Mouse (Mus musculus) stomach, embryonic 16.5 days (tissue): Measurements from ENCODE around the gene Ccdc190. TPM values are rescaled to one million over a fixed set of nuclear protein-coding genes. Genes with fewer than 3 reads are reported as not detected.

ENCODE experiments used
- ATAC-seq: fragments of 200-750 bp; cut with Nextera tagmentation; 2 replicates; pipeline ENCODE4 v1.8.0; 2017; ENCODE audit warnings: moderate number of reproducible peaks, moderate TSS enrichment; ENCODE audit not compliant: insufficient read depth, low FRiP score
- H3K27ac ChIP-seq: fragments of 300-500 bp; sonication (generic); 2 replicates; pipeline ENCODE4 v1.5.1; 2014; ENCODE audit warnings: low read length
- H3K27me3 ChIP-seq: fragments of 300-500 bp; sonication (generic); 2 replicates; pipeline ENCODE4 v1.6.1; 2014; ENCODE audit warnings: low read length, control low read depth, mixed read lengths; ENCODE audit not compliant: control insufficient read depth, insufficient read depth
- H3K36me3 ChIP-seq: fragments of 300-500 bp; sonication (generic); 2 replicates; pipeline ENCODE4 v1.6.1; 2014; ENCODE audit warnings: low read length; ENCODE audit not compliant: control insufficient read depth, insufficient read depth
- H3K4me1 ChIP-seq: fragments of 300-500 bp; sonication (generic); 2 replicates; pipeline ENCODE4 v1.6.1; 2014; ENCODE audit warnings: low read length, control low read depth, mixed read lengths; ENCODE audit not compliant: control insufficient read depth, insufficient read depth
- H3K4me2 ChIP-seq: fragments of 300-500 bp; sonication (generic); 2 replicates; pipeline ENCODE4 v1.6.1; 2014; ENCODE audit warnings: low read depth, low read length, mixed read lengths
- H3K4me3 ChIP-seq: fragments of 300-500 bp; sonication (generic); replicated peaks from 2 replicates; pipeline ENCODE4 v1.5.1; 2014; ENCODE audit warnings: mild to moderate bottlenecking, low read length
- H3K9ac ChIP-seq: fragments of 300-500 bp; sonication (generic); 2 replicates; pipeline ENCODE4 v1.6.1; 2014; ENCODE audit warnings: low read length
- H3K9me3 ChIP-seq: fragments of 300-500 bp; sonication (generic); replicated peaks from 2 replicates; pipeline ENCODE4 v1.6.1; 2016; ENCODE audit warnings: low read length, control low read depth; ENCODE audit not compliant: control insufficient read depth
- WGBS: fragments of 180-500 bp; shearing (Covaris S2); extraction: QIAGEN DNeasy Blood & Tissue Kit; methylation state at CpG from one replicate; pipeline ENCODE4 v1.1.7; 2014; 5-methylcytosine and 5-hydroxymethylcytosine counted together
- polyA plus RNA-seq: library from polyadenylated mRNA; unstranded; fragments of >200 nt; fragmentation: Nextera tagmentation; extraction: Ambion mirVana; gene quantifications from 2 replicates; pipeline ENCODE4 v1.2.1, GENCODE M21; 2015

Gene Ccdc190
- polyA plus RNA-seq, 1 experiment from 2014 or later = 0.08 TPM

DNA sequence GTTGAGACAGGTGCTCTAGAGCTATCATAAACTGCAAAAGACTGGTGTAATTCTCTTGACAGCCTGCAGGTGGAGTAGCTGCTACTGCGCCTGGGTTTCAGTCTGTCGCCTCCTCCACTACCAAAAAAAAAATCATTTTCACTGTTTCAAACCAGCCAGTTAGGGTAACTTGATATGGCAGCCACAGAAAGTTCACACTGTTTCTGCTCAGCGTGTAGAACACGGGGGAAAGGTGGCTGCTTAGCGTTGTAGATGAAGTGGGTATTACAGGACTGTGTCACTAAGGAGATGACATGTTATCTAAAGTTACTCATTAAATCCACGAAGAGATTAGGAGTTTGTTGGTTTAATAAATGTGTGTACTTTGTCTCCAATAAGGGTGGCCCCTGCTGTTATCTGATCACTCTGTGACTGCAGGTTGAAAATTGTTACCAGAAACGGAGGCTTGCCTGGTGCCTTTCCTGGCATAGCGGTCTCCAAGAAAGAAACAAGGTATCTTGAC lies 6.7 kb upstream of the Ccdc190 start:
- H3K27ac ChIP-seq = no peak overlapping the region
- H3K9me3 ChIP-seq = no peaks in the 10 kb centered on the region
- H3K4me1 ChIP-seq = peaks cover 4% of the 10 kb centered on the region
- peak; percentile 64 for ATAC-seq
- 27% methylated on average over 8 of the region's 8 CpGs for WGBS
- no peak overlapping the region; the same call in 1 of the 2 replicates for H3K4me3 ChIP-seq
- no peaks in the 10 kb centered on the region for H3K27me3 ChIP-seq
- H3K4me2 ChIP-seq = peak overlapping the region; percentile 31
- no peak overlapping the region for H3K9ac ChIP-seq
- no peaks in the 10 kb centered on the region for H3K36me3 ChIP-seq

DNA sequence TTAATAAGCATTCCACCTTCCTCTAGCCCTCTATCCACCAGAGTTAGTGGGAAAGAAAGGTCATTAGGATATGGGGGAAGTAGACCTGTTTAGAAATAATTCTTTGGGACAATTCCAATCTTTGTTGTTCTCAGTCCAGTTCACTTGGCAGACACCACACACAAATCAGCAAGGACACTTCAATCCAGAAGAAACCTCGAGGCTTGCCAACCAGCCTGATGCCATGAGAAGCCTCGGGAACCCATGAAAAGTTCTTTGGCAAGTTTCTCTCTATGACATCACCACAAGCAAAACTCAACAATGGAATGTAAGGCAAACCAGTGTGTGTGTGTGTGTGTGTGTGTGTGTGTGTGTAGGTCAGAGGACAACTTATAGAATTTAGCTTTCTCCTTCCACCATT lies 3.9 kb upstream of the Ccdc190 start:
- no peak overlapping the region for H3K27ac ChIP-seq
- peaks cover 12% of the 10 kb centered on the region for H3K4me1 ChIP-seq
- WGBS = 87% methylated on average over 2 of the region's 2 CpGs
- H3K9ac ChIP-seq = no peak overlapping the region
- H3K9me3 ChIP-seq = no peaks in the 10 kb centered on the region
- no peaks in the 10 kb centered on the region for H3K27me3 ChIP-seq
- no peak for ATAC-seq
- H3K4me3 ChIP-seq = no peak overlapping the region
- H3K36me3 ChIP-seq = no peaks in the 10 kb centered on the region
- H3K4me2 ChIP-seq = no peak overlapping the region

DNA sequence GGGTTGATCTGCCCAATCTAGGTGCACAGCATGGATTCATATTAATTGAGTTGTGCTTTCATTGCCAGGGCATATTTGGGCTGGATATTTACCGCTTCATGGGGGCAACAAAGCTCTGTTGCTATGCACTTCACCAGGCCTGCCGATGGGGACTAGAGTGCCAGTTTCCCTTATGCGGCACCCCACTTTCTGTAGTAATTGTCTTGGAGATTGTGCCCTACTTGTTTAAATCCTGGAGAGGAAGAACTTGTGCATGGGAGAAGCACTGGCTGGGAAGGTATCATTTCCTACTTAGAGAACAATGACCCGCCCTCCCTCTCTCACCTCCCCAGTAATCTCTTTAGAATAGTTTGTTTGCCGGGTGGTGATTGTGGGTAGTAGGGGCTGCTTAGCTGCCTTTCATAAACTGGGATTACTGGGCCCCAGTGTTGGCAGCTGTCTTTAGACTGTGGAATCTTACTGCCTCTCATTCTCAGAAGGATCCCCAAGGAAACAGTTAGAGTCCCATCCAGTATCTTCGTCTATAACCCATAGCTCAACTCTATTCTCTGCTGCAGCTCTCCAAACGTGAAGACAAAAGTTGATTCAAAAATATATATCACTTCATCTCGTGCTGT lies 587 bp upstream of the Ccdc190 start:
- WGBS = 56% methylated on average over 8 of the region's 8 CpGs
- Histone ChIP-seq H3K27ac (no peak overlapping the region), H3K4me2 (peak overlapping the region; percentile 43)

DNA sequence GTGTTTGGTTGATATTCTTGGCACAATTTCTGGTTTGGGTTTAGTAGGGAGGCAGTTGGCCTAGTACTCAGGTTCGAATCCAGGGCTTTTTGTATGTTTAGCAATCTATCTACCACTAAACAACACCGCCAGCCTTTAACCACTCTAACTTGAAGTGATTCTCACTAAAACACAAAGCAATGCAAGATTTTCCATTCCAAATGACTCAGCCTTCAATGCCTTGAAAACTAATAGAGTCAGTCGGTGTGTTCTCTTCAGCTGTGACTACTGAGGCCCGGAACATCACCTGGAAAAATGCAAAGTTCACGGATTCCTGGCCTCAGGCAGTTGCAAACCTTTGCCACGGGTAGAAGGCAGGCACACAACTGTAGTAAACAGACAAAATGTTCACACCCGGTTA lies 3.2 kb downstream of the Ccdc190 start:
- peaks cover 3% of the 10 kb centered on the region; the same call in 1 of the 2 replicates for H3K27me3 ChIP-seq
- 74% methylated on average over 7 of the region's 7 CpGs for WGBS

More for the DNA sequence above, 587 bp upstream of the Ccdc190 start:
- peaks cover 12% of the 10 kb centered on the region for H3K4me1 ChIP-seq
- H3K9ac ChIP-seq = no peak overlapping the region
- no peaks in the 10 kb centered on the region for H3K36me3 ChIP-seq
- H3K4me3 ChIP-seq = no peak overlapping the region
- 0 out of 2 replicates have a peak, but pooled peaks have one; percentile 31 for ATAC-seq
- no peaks in the 10 kb centered on the region for H3K9me3 ChIP-seq
- peaks cover 3% of the 10 kb centered on the region; the same call in 1 of the 2 replicates for H3K27me3 ChIP-seq

DNA sequence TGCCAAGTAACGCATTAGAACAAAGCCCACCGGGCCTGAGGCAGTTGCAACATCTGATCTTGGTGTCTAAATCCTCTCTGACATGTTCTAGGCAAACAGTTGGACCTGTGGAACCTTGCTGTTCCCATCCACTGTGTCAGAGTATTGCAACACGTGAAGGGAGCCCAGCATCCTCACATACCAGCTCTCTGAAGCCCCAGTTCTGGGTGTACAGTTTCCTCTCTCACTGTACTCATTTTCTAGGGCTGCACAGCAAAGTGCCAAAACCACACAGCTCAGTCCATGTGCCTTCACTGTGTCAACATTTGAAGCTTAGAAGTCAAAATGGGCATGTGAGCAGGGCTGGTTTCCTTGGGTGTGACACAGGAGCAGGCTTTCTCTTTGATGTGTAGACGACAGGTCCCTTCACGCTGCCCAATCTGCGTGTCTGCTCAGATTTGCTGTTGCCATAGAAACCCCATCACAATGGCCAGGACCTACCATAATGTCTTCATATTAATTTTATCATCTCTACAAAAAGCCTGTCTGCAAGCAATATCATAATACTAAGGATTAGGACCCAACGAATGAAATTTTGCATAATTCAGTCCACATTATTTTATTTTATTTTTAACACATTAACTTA lies 3.8 kb downstream of the Ccdc190 start:
- WGBS = 63% methylated on average over 7 of the region's 7 CpGs
- Histone ChIP-seq H3K4me3 (no peak overlapping the region), H3K36me3 (no peaks in the 10 kb centered on the region), H3K4me2 (no peak overlapping the region), H3K27me3 (peaks cover 3% of the 10 kb centered on the region; the same call in 1 of the 2 replicates), H3K9me3 (no peaks in the 10 kb centered on the region), H3K27ac (no peak overlapping the region), H3K9ac (no peak overlapping the region), H3K4me1 (peaks cover 12% of the 10 kb centered on the region)
- ATAC-seq = no peak

More for the DNA sequence above, 3.2 kb downstream of the Ccdc190 start:
- H3K27ac ChIP-seq = no peak overlapping the region
- no peak overlapping the region for H3K4me3 ChIP-seq
- ATAC-seq = no peak
- no peak overlapping the region for H3K4me2 ChIP-seq
- no peak overlapping the region for H3K9ac ChIP-seq
- no peaks in the 10 kb centered on the region for H3K9me3 ChIP-seq
- no peaks in the 10 kb centered on the region for H3K36me3 ChIP-seq
- H3K4me1 ChIP-seq = peaks cover 12% of the 10 kb centered on the region

DNA sequence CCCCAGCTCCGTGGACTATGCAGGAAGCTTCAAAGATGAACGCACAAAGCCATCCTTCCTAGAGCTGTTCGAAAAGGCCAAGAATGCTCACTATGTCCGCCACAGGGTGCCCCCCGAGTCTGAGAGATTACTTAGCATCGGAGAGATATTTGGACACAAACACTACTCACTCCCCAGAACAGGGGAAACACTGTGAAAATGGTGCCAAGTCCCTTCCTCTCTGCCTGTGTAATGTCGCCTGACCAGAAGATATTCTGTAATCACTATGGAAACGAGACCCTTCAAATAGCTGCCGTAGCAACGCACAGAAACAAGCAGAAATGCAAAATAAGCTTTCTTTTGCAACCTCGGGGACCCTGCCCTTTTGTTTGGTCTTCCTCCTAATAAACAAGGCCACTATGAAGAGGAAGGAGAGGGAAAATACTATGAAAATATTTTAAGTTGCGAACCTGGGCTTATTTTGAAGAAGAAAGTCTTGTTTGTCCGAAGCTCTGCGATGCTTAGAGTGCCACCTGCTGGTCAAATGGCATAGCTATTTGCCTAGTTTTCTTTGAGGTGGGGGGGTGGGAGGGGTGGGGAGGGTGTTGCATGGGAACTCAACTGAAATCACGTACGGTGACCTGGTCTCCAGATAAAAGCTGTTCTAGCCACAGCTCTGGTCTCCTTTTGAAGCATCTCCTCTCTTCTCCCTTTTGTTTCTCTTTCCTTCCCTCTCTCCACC lies 5.7 kb downstream of the Ccdc190 start:
- 44% methylated on average over 16 of the region's 16 CpGs for WGBS
- Histone ChIP-seq H3K9me3 (no peaks in the 10 kb centered on the region), H3K27ac (no peak overlapping the region), H3K4me2 (peak overlapping the region; percentile 46), H3K27me3 (peaks cover 3% of the 10 kb centered on the region; the same call in 1 of the 2 replicates), H3K4me3 (no peak overlapping the region; the same call in 1 of the 2 replicates), H3K9ac (peak overlapping the region; percentile 60), H3K36me3 (no peaks in the 10 kb centered on the region), H3K4me1 (no peaks in the 10 kb centered on the region)
- ATAC-seq = no peak

DNA sequence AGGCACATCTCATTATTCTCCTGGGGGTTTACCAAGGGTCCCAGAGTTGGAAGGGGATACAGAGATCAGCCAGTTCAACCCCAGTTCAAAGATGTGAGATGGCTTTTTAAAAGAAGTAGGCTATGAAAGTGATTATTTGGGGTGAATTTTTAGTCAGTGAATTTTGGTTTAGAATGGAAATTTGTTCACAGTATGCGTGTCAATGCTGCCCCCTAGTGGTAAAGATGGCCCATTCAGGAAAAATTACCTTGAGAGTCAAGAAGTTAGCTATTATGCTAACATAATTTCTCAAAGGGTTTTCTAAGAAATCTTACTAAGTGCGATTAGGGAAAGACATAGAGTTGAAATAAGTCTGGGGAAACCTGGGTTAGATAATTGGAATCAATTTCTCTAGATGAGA lies 10.9 kb downstream of the Ccdc190 start:
- no peak overlapping the region for H3K27ac ChIP-seq
- WGBS = 12% methylated on average over 2 of the region's 2 CpGs
- no peak overlapping the region for H3K4me2 ChIP-seq
- no peak overlapping the region for H3K9ac ChIP-seq
- no peaks in the 10 kb centered on the region for H3K36me3 ChIP-seq
- H3K9me3 ChIP-seq = no peaks in the 10 kb centered on the region
- ATAC-seq = no peak
- no peaks in the 10 kb centered on the region for H3K27me3 ChIP-seq
- no peaks in the 10 kb centered on the region for H3K4me1 ChIP-seq
- H3K4me3 ChIP-seq = no peak overlapping the region

DNA sequence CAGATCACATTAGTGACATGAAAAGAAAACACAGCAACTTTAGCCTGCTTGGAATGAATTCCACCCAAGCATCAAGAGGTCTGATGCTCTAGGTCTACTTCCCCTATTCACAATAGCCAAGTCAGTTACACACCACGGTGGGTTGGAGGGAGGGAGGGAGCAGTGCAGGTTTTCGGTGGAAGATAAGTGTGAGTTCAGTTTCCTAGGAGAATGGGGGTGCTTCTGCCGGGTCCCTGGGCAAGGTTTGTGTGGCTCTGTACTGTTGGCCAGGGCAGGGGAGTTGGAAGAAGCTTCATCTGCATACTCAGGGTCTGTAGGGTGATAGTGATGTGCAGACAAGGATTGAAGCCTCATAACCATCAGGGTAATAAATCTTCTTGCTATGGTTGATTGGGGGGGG lies 17.6 kb downstream of the Ccdc190 start:
- no peak for ATAC-seq
- H3K36me3 ChIP-seq = no peaks in the 10 kb centered on the region
- no peaks in the 10 kb centered on the region for H3K27me3 ChIP-seq
- no peak overlapping the region for H3K4me2 ChIP-seq
- H3K9ac ChIP-seq = no peak overlapping the region
- H3K9me3 ChIP-seq = no peaks in the 10 kb centered on the region
- no peak overlapping the region for H3K27ac ChIP-seq
- no peaks in the 10 kb centered on the region; the same call in 1 of the 2 replicates for H3K4me1 ChIP-seq
- no peak overlapping the region for H3K4me3 ChIP-seq
- WGBS = 84% methylated on average over 3 of the region's 3 CpGs

DNA sequence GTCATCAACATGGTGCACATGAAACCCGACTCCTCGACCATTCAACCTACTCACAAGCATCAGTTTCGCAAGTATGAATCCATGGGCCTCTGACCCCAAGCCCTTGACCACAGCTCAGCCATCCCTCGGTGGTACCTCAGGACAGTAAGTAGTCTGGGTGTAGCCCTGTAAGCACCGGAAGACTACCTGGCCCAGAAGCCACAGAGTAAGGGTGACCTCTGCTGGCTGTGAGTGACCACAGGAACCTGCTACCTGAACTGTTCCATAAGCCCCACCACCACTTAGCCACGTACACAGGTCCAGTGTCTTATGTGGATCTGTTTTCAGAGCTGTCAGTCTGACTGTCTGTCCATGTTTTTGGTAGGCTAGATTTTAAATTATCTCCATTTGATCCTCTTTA lies 19.2 kb downstream of the Ccdc190 start:
- no peak overlapping the region for H3K4me3 ChIP-seq
- H3K27me3 ChIP-seq = no peaks in the 10 kb centered on the region
- no peak for ATAC-seq
- no peaks in the 10 kb centered on the region for H3K9me3 ChIP-seq
- no peaks in the 10 kb centered on the region for H3K36me3 ChIP-seq
- no peaks in the 10 kb centered on the region; the same call in 1 of the 2 replicates for H3K4me1 ChIP-seq
- WGBS = 76% methylated on average over 6 of the region's 6 CpGs
- no peak overlapping the region for H3K9ac ChIP-seq
- no peak overlapping the region for H3K27ac ChIP-seq
- H3K4me2 ChIP-seq = no peak overlapping the region
